Mouse (Mus musculus) Patski (cell line): ENCODE results near the gene Fry. TPM values are rescaled to one million over a fixed set of nuclear protein-coding genes. Genes with fewer than 3 reads are reported as not detected.
A peak's percentile ranks its signal among the peaks of the same experiment; 100 is the strongest.

ENCODE experiments used
- ATAC-seq: fragments of 100-300 bp; one replicate; pipeline ENCODE4 v1.8.0; 2021
- CTCF ChIA-PET: fragments of 350-600 bp; sonication (Branson Sonifier 250); formaldehyde crosslinking; loops from one replicate; lab custom pipeline; 2022; ENCODE audit warnings: inconsistent platforms; lab: Charles Lee
- POLR2A ChIA-PET: fragments of 350-600 bp; sonication (Branson Sonifier 250); formaldehyde crosslinking; loops from one replicate; lab custom pipeline; 2022; ENCODE audit warnings: antibody characterized with exemption, inconsistent platforms; lab: Charles Lee
- DNase-seq: peaks from one replicate; pipeline ENCODE4 v3.0.0-alpha.2; 2011; ENCODE audit warnings: low read depth, low spot score
- H3K27me3 ChIP-seq: fragments of 371-371 bp; one replicate; pipeline ENCODE4 v1.5.1; 2021
- CTCF ChIP-seq: fragments of 100-300 bp; IDR thresholded peaks from one replicate; pipeline ENCODE4 v1.5.1; 2021
- in situ Hi-C: fragments of 300-500 bp; cut with MboI; formaldehyde crosslinking; loops from 3 replicates; pipeline ENCODE4 v1.11.1; 2018; ENCODE audit warnings: low pct_unique_long_range_greater_than_20kb, mixed read lengths
- polyA plus RNA-seq: library from polyadenylated mRNA; unstranded; gene quantifications from one replicate; pipeline ENCODE4 v1.2.3, GENCODE M21; 2021

Fry gene
- polyA plus RNA-seq, 1 experiment from 2014 or later = 0.05 TPM

GRCm38 (mm10) chr5:150325411-150325810 is 207.0 kb downstream of the Fry start:
- DNase-seq (no peak), ATAC-seq (no peak)
- H3K27me3 ChIP-seq = no peaks in the 10 kb centered on the region
- in situ Hi-C loops = no loop called here
- CTCF ChIA-PET = no interaction called here
- TF ChIP-seq CTCF = no peak
- POLR2A ChIA-PET = interaction anchor here (0.6 kb wide), 1 partner anchor 12 kb away, joined by 3 read pairs; no protein-coding TSS in a partner anchor

DNA sequence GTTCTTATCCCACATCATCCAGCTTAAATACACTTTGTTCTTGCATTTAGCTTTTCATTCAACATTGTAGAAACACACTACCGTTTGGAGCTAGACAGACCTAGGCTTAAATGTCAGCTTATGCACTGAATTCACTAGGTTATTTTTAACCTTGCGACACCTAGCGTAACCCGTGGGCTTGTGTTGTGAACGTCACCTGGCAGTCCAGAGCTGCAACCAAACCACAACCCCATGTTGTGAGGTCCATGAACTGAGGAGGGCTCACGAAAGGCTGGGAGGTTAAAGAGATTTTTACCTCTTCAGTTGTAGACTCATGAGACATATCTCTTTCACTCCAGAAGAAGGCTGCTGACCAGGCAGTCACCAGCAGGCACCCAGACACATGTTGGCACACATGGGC is 210.2 kb downstream of the Fry start:
- no peak for DNase-seq
- CTCF ChIA-PET = interaction anchor here (0.6 kb wide), 1 partner anchor 278 kb away, joined by 3 read pairs; no protein-coding TSS in a partner anchor
- no peak for ATAC-seq

GRCm38 (mm10) chr5:150331821-150332220 is 213.4 kb downstream of the Fry start:
- POLR2A ChIA-PET = no interaction called here
- no peak for DNase-seq
- CTCF ChIA-PET = no interaction called here
- no peak for TF ChIP-seq CTCF
- H3K27me3 ChIP-seq = no peaks in the 10 kb centered on the region
- no peak for ATAC-seq
- in situ Hi-C loops = no loop called here

More for the DNA sequence above, 210.2 kb downstream of the Fry start:
- in situ Hi-C loops = no loop called here
- POLR2A ChIA-PET = no interaction called here
- H3K27me3 ChIP-seq = no peaks in the 10 kb centered on the region
- TF ChIP-seq CTCF = no peak

GRCm38 (mm10) chr5:150332810-150333209 is 214.4 kb downstream of the Fry start:
- no peak for TF ChIP-seq CTCF
- ChIA-PET POLR2A (no interaction called here), CTCF (interaction anchor here (0.8 kb wide), 1 partner anchor 8 kb away, joined by 4 read pairs; no protein-coding TSS in a partner anchor)
- DNase-seq (no peak), ATAC-seq (no peak)
- no peaks in the 10 kb centered on the region for H3K27me3 ChIP-seq
- in situ Hi-C loops = no loop called here

- ATAC-seq (peak; percentile 58), DNase-seq (peak; percentile 10)
- no peak for TF ChIP-seq CTCF
- POLR2A ChIA-PET = no interaction called here
- CTCF ChIA-PET = no interaction called here
- H3K27me3 ChIP-seq = no peaks in the 10 kb centered on the region
- in situ Hi-C loops = no loop called here
These were observed 214.9 kb downstream of the Fry start for GRCm38 (mm10) chr5:150333328-150333731.

DNA sequence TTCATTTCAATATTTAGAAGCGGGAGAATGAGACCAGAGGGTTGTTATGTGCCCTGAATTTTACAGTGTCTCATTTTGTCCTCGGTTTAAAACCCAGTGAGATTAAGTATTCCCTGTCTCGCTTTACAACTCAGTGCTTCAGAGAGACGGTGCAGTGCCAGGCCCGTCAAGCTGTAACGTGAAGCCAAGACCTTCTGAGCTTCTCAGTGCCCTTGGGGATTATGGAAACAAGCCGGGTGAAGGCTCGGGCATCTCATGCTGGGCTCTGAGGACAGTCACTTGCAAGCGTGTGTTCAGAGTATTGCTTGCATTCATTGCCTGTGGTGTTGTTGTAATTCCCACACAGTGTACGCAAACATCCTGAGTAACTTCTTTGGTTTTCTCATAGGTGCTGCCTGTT is 218.0 kb downstream of the Fry start:
- TF ChIP-seq CTCF = no peak
- ATAC-seq = no peak
- in situ Hi-C loops = no loop called here
- H3K27me3 ChIP-seq = no peaks in the 10 kb centered on the region
- ChIA-PET CTCF (no interaction called here), POLR2A (no interaction called here)
- DNase-seq = no peak

DNA sequence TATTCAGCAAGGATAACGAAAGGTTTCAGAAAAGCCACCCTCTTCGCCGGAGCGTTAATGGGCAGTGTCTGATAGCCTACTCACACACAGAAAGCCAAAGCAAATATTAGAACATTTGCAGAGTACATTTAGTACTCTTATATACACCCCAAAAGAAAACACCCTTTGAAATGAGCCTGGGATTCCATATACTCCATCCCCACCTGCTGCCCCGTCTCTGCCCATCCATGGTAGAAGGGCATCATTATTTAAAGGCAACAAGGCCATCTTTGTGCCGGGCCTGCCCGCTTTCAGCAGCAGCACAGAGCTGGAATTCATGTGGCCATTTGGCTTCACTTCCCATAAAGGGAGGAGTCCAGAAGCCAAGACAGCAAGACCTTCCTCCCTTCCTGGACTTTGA is 219.3 kb downstream of the Fry start:
- POLR2A ChIA-PET = no interaction called here
- ATAC-seq (no peak), DNase-seq (no peak)
- CTCF ChIA-PET = no interaction called here
- no peak for TF ChIP-seq CTCF
- no peaks in the 10 kb centered on the region for H3K27me3 ChIP-seq
- in situ Hi-C loops = no loop called here

GRCm38 (mm10) chr5:150340944-150341343 is 222.5 kb downstream of the Fry start:
- no peaks in the 10 kb centered on the region for H3K27me3 ChIP-seq
- CTCF ChIA-PET = interaction anchor here (0.7 kb wide), 1 partner anchor 8 kb away, joined by 4 read pairs; no protein-coding TSS in a partner anchor
- no peak for DNase-seq
- no peak for ATAC-seq
- TF ChIP-seq CTCF = no peak
- POLR2A ChIA-PET = no interaction called here
- in situ Hi-C loops = no loop called here

DNA sequence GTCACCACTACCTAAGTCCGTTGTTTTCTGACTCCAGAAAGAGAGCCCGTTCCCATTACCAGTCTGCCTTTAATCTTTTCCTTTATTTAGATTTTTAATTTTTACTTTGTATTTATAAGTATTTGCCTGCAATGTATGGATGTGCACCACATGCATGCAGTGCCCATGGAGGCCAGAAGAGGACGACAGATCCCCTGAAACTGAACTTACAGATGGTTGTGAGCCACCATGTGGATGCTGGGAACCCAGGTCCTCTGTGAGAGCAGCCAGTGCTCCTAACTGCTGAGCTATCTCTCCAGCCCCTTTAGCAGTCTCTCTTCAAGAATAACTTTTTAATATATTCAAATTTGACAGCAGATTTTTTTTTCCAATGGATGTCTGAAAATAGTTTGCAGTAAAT is 223.7 kb downstream of the Fry start:
- ChIA-PET POLR2A (no interaction called here), CTCF (no interaction called here)
- peak; percentile 31 for TF ChIP-seq CTCF
- in situ Hi-C loops = no loop called here
- ATAC-seq = no peak
- no peaks in the 10 kb centered on the region for H3K27me3 ChIP-seq
- DNase-seq = no peak

DNA sequence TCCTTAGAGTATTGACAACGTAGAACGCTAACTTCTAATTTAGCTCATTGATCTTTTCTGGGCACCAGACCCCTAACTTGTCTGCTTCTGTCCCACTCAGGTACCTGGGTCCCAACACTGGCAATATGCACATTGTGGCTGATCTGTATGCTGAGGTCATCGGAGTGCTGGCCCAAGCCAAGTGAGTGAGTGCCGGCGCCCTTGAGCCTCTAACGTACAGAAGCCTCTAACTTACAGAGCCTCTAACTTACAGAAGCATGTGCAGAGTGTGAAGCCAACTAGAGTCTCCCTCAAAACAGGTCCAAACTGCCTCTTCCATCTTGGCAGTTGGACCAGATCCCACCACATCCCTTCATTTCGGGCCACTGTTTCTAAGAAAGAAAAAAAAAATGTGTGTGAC is 227.5 kb downstream of the Fry start:
- POLR2A ChIA-PET = no interaction called here
- no peak for TF ChIP-seq CTCF
- no peaks in the 10 kb centered on the region for H3K27me3 ChIP-seq
- CTCF ChIA-PET = no interaction called here
- in situ Hi-C loops = no loop called here
- DNase-seq (no peak), ATAC-seq (no peak)

- no peaks in the 10 kb centered on the region for H3K27me3 ChIP-seq
- ChIA-PET POLR2A (no interaction called here), CTCF (no interaction called here)
- DNase-seq = no peak
- no peak for TF ChIP-seq CTCF
- in situ Hi-C loops = no loop called here
- ATAC-seq = no peak
These were observed 227.9 kb downstream of the Fry start for GRCm38 (mm10) chr5:150346378-150346777.

GRCm38 (mm10) chr5:150347845-150348244 is 229.4 kb downstream of the Fry start:
- ChIA-PET POLR2A (no interaction called here), CTCF (no interaction called here)
- no peaks in the 10 kb centered on the region for H3K27me3 ChIP-seq
- in situ Hi-C loops = no loop called here
- DNase-seq (no peak), ATAC-seq (no peak)
- no peak for TF ChIP-seq CTCF
